Mouse (Mus musculus): ENCODE results near the gene Vmn1r23. TPM values are rescaled to one million over a fixed set of nuclear protein-coding genes. Genes with fewer than 3 reads are reported as not detected.
"Not testable (repeated sequence)": the region's sequence is repeated elsewhere in the genome, so short reads cannot be mapped to it uniquely, and the experiment has no call there.

Gene Vmn1r23
- total RNA-seq (2014; fragmentation: Nextera tagmentation) (not detected in 2 replicates), total RNA-seq (2017) (not detected in 2 replicates), polyA plus RNA-seq (2012) (not detected in 2 replicates)

DNA sequence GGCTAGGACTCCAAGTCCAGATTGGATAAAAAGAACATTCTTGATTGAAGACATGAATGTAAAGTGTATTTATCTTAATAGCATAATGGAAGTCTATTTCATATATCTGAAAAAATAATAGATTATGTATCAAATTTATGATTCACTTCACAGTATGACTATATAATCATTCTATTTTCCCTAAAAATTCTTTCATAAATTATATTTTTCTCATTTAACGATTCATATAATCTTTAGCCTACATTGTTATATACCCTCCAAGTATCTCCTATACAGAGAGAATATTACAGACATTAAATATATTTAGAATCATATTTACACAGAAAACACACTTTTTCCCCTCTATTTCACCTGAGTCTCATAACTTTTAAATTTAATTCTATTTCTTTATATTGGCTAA, at the start of gene Vmn1r23:
Gene Vmn1r23 (minus strand): TSS at position 101 of the 400 bp plus-strand sequence.
- H3K9me3 ChIP-seq (replicated peaks), result no peaks in the 10 kb centered on the region
- DNase-seq (ENCODE audit: low spot score), result no peak
- H3K4me3 ChIP-seq (ENCODE audit: low read depth, low read length), result no peak within 1 kb of the TSS
- no peak for TF ChIP-seq POLR2AphosphoS5 (IDR thresholded peaks at IDR 0.05; ENCODE audit: insufficient replicate concordance, low read depth, low read length)
- TF ChIP-seq CTCF (IDR thresholded peaks at IDR 0.05; ENCODE audit: low read depth, low read length), result no peak
- no peak for TF ChIP-seq TAL1 (conservative IDR thresholded peaks at IDR 0.05; ENCODE audit: low read depth, low read length)
- no peak for TF ChIP-seq GATA1 (IDR thresholded peaks at IDR 0.05; ENCODE audit: borderline replicate concordance, low read length)
- no peak for TF ChIP-seq GATA2 (IDR thresholded peaks at IDR 0.05; ENCODE audit: borderline replicate concordance, low read depth, low read length)
- H3K36me3 ChIP-seq (replicated peaks), result no peaks in the 10 kb centered on the region
- H3K4me1 ChIP-seq (ENCODE audit: insufficient read depth, low read depth, low read length), result no peaks in the 10 kb centered on the region
- no peak for ATAC-seq (ENCODE audit: extremely low read depth, insufficient number of reproducible peaks, low FRiP score, poor library complexity, severe bottlenecking)
- H3K27me3 ChIP-seq (ENCODE audit: insufficient read depth, low read length), result no peaks in the 10 kb centered on the region

DNA sequence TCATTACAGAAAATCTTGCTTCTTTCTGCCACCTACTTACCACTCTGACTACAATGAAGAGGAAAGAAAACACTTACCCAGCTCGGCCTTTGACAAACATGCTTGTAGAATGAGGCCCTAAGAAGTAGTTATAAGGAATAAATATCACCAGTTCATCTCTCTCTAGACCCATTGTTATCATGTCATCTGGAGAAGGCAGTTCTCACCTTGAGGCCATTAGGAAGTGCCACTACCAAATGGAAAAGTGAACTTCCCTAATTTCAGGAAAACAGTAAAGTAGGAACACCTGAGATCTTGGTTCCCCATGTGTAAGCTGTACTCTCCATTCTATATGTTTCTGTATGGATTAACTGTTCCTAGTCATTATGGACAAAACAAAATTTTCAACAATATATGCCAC, 34.8 kb upstream of the Vmn1r23 start, which contains the start of gene Vmn1r24:
Gene Vmn1r24 (minus strand): TSS at position 101 of the 400 bp plus-strand sequence.
- DNase-seq (ENCODE audit: low spot score); H3K27me3 ChIP-seq (ENCODE audit: insufficient read depth, low read length); ATAC-seq (ENCODE audit: extremely low read depth, insufficient number of reproducible peaks, low FRiP score, poor library complexity, severe bottlenecking): not testable (repeated sequence)

DNA sequence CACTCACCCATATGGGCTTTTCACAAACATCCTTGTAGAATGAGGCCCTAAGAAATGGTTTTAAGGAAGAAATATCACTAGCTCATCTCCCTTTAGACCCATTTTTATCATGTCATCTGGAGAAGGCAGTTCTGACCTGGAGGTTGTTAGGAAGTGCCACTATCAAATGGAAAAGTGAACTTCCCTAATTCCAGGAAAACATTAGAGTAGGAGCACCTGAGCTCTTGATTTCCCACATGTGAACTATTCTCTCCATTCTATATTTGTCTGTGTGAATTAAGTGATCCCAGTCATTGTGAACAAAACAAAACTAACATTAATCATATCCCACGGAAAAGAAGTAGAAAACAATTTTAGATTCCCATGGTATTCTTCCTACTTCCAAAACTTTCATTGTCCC, 18.7 kb downstream of the Vmn1r23 start, which contains the start of gene Vmn1r22:
Gene Vmn1r22 (minus strand): TSS at position 101 of the 400 bp plus-strand sequence.
- H3K36me3 ChIP-seq (replicated peaks), result no peaks in the 10 kb centered on the region
- DNase-seq (ENCODE audit: low spot score), result no peak
- no peak within 1 kb of the TSS for H3K4me3 ChIP-seq (ENCODE audit: low read depth, low read length)
- H3K27me3 ChIP-seq (ENCODE audit: insufficient read depth, low read length), result 0 out of 2 replicates have a peak, but pooled peaks cover 2% of the 10 kb centered on the region
- TF ChIP-seq GATA1 (IDR thresholded peaks at IDR 0.05; ENCODE audit: borderline replicate concordance, low read length) (no peak), CTCF (IDR thresholded peaks at IDR 0.05; ENCODE audit: low read depth, low read length) (no peak), TAL1 (conservative IDR thresholded peaks at IDR 0.05; ENCODE audit: low read depth, low read length) (no peak), GATA2 (IDR thresholded peaks at IDR 0.05; ENCODE audit: borderline replicate concordance, low read depth, low read length) (no peak), POLR2AphosphoS5 (IDR thresholded peaks at IDR 0.05; ENCODE audit: insufficient replicate concordance, low read depth, low read length) (no peak)
- H3K9me3 ChIP-seq (replicated peaks), result no peaks in the 10 kb centered on the region
- no peak for ATAC-seq (ENCODE audit: extremely low read depth, insufficient number of reproducible peaks, low FRiP score, poor library complexity, severe bottlenecking)
- H3K4me1 ChIP-seq (ENCODE audit: insufficient read depth, low read depth, low read length), result no peaks in the 10 kb centered on the region

More for the DNA sequence above, 34.8 kb upstream of the Vmn1r23 start, which contains the start of gene Vmn1r24:
- not testable (repeated sequence) for H3K9me3 ChIP-seq (replicated peaks); H3K4me3 ChIP-seq (ENCODE audit: low read depth, low read length); H3K4me1 ChIP-seq (ENCODE audit: insufficient read depth, low read depth, low read length); H3K36me3 ChIP-seq (replicated peaks)

Other genes with a start within 250 kb of the Vmn1r23 start
- 10.8 and 12.0 TPM in 2 replicates for gene Pyurf, start 234.8 kb downstream of the Vmn1r23 start, total RNA-seq (2014; fragmentation: Nextera tagmentation)
- gene Pyurf, start 234.8 kb downstream of the Vmn1r23 start, total RNA-seq (2017), result 21.0 and 23.0 TPM in 2 replicates
- 13.8 and 20.6 TPM in 2 replicates for gene Pyurf, start 234.8 kb downstream of the Vmn1r23 start, polyA plus RNA-seq (2012)
- 33.8 and 34.4 TPM in 2 replicates for gene Lancl2, start 224.3 kb downstream of the Vmn1r23 start, total RNA-seq (2014; fragmentation: Nextera tagmentation)
- 25.3 and 26.2 TPM in 2 replicates for gene Lancl2, start 224.3 kb downstream of the Vmn1r23 start, total RNA-seq (2017)
- gene Lancl2, start 224.3 kb downstream of the Vmn1r23 start, polyA plus RNA-seq (2012), result 22.1 and 23.3 TPM in 2 replicates
- 17.0 and 31.9 TPM in 2 replicates for gene Vopp1, start 101.7 kb downstream of the Vmn1r23 start, total RNA-seq (2014; fragmentation: Nextera tagmentation)
- 32.8 and 37.1 TPM in 2 replicates for gene Vopp1, start 101.7 kb downstream of the Vmn1r23 start, total RNA-seq (2017)
- gene Vopp1, start 101.7 kb downstream of the Vmn1r23 start, polyA plus RNA-seq (2012), result 5.3 and 5.4 TPM in 2 replicates
- gene Vmn1r21, start 76.5 kb downstream of the Vmn1r23 start, total RNA-seq (2014; fragmentation: Nextera tagmentation), result not detected in 2 replicates
- 0.22 TPM in 1 of 2 replicates, not detected in the other for gene Vmn1r21, start 76.5 kb downstream of the Vmn1r23 start, total RNA-seq (2017)
- not detected in 2 replicates for gene Vmn1r21, start 76.5 kb downstream of the Vmn1r23 start, polyA plus RNA-seq (2012)
- not detected in 2 replicates for gene Vmn1r22, start 18.8 kb downstream of the Vmn1r23 start, total RNA-seq (2014; fragmentation: Nextera tagmentation)
- gene Vmn1r22, start 18.8 kb downstream of the Vmn1r23 start, total RNA-seq (2017), result 0.16 TPM in 1 of 2 replicates, not detected in the other
- gene Vmn1r22, start 18.8 kb downstream of the Vmn1r23 start, polyA plus RNA-seq (2012), result not detected in 2 replicates
- gene Vmn1r24, start 34.7 kb upstream of the Vmn1r23 start, total RNA-seq (2014; fragmentation: Nextera tagmentation), result not detected in 2 replicates
- gene Vmn1r24, start 34.7 kb upstream of the Vmn1r23 start, total RNA-seq (2017), result not detected in 2 replicates
- gene Vmn1r24, start 34.7 kb upstream of the Vmn1r23 start, polyA plus RNA-seq (2012), result not detected in 2 replicates
- not detected in 2 replicates for gene Vmn1r25, start 54.0 kb upstream of the Vmn1r23 start, total RNA-seq (2014; fragmentation: Nextera tagmentation)
- gene Vmn1r25, start 54.0 kb upstream of the Vmn1r23 start, total RNA-seq (2017), result 0.22 TPM in 1 of 2 replicates, not detected in the other
- not detected in 2 replicates for gene Vmn1r25, start 54.0 kb upstream of the Vmn1r23 start, polyA plus RNA-seq (2012)
- not detected in 2 replicates for gene Vmn1r26, start 88.3 kb upstream of the Vmn1r23 start, total RNA-seq (2014; fragmentation: Nextera tagmentation)
- 0.06 and 0.11 TPM in 2 replicates for gene Vmn1r26, start 88.3 kb upstream of the Vmn1r23 start, total RNA-seq (2017)
- gene Vmn1r26, start 88.3 kb upstream of the Vmn1r23 start, polyA plus RNA-seq (2012), result not detected in 2 replicates

Measured in G1E (cell line).